Mouse (Mus musculus) neural tube, embryonic 13.5 days (tissue): ENCODE measurements around the gene Msi2. TPM values are rescaled to one million over a fixed set of nuclear protein-coding genes. Genes with fewer than 3 reads are reported as not detected.

Experiments
- ATAC-seq: fragments of 200-750 bp; cut with Nextera tagmentation; 2 replicates; pipeline ENCODE4 v1.8.0; 2017; ENCODE audit warnings: low read depth, mild to moderate bottlenecking, moderate TSS enrichment, moderate library complexity
- H3K27ac ChIP-seq: fragments of 300-500 bp; sonication (generic); replicated peaks from 2 replicates; pipeline ENCODE4 v1.5.1; 2015; ENCODE audit warnings: moderate library complexity, mild to moderate bottlenecking, inconsistent platforms
- H3K27me3 ChIP-seq: fragments of 300-500 bp; sonication (generic); 2 replicates; pipeline ENCODE4 v1.6.1; 2015; ENCODE audit warnings: mild to moderate bottlenecking, inconsistent platforms
- H3K36me3 ChIP-seq: fragments of 300-500 bp; sonication (generic); 2 replicates; pipeline ENCODE4 v1.6.1; 2015; ENCODE audit warnings: mild to moderate bottlenecking, inconsistent platforms
- H3K4me1 ChIP-seq: fragments of 300-500 bp; sonication (generic); replicated peaks from 2 replicates; pipeline ENCODE4 v1.6.1; 2015; ENCODE audit warnings: inconsistent platforms
- H3K4me2 ChIP-seq: fragments of 300-500 bp; sonication (generic); 2 replicates; pipeline ENCODE4 v1.6.1; 2015; ENCODE audit warnings: inconsistent platforms, mild to moderate bottlenecking, moderate library complexity
- H3K4me3 ChIP-seq: fragments of 300-500 bp; sonication (generic); 2 replicates; pipeline ENCODE4 v1.5.1; 2015; ENCODE audit warnings: mild to moderate bottlenecking, inconsistent platforms
- H3K9ac ChIP-seq: fragments of 300-500 bp; sonication (generic); 2 replicates; pipeline ENCODE4 v1.6.1; 2015; ENCODE audit warnings: moderate library complexity, mild to moderate bottlenecking, inconsistent platforms
- H3K9me3 ChIP-seq: fragments of 300-500 bp; sonication (generic); 2 replicates; pipeline ENCODE4 v1.6.1; 2016; ENCODE audit warnings: inconsistent platforms
- WGBS: fragments of 180-500 bp; shearing (Covaris S2); methylation state at CpG from one replicate; pipeline ENCODE4 v1.1.7; 2015; 5-methylcytosine and 5-hydroxymethylcytosine counted together
- polyA plus RNA-seq: library from polyadenylated mRNA; unstranded; fragments of >200 nt; fragmentation: Nextera tagmentation; extraction: Ambion mirVana; gene quantifications from 2 replicates; pipeline ENCODE4 v1.2.1, GENCODE M21; 2015

The Msi2 gene
- polyA plus RNA-seq, 1 experiment from 2014 or later = 20.9 TPM

DNA sequence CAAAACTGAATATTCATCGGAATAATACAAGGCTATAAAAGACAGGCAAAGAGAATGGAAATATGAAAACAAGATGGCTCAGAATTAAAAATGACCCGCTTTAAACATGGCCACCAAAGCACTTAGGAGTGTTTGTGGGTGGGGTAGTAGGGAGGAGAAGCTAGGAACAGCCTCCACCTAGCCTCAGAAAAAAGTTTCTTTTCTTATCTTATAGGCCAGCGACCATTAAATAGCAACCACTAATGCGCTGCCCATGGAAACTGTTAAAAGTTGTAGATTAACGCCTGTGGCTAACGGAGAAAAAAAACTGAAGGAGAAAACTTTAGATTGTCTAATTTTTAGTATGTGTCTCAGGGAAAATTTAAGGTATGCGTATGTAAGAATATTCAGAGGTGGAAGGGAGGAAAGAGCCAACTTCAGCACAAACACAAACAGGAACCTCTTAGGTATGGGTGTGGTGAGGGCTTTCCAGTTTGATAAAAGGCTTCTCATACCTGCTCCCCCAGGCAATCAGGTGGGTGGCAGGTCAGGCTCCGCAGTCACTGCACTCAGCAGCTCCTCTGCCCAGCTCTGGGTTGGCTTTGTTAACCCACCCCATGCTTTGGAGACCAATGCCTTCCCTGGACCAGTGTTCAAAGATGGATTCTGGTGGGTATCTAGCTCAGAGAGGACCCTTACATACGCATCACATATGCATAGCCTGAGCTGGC lies 298.5 kb downstream of the Msi2 start:
- H3K4me2 ChIP-seq = no peak overlapping the region
- WGBS = 88% methylated on average over 9 of the region's 9 CpGs
- no peak overlapping the region for H3K9ac ChIP-seq
- H3K4me1 ChIP-seq = peaks cover 76% of the 10 kb centered on the region
- H3K27ac ChIP-seq = no peak overlapping the region
- no peaks in the 10 kb centered on the region for H3K36me3 ChIP-seq
- no peak overlapping the region for H3K4me3 ChIP-seq
- no peaks in the 10 kb centered on the region for H3K9me3 ChIP-seq
- ATAC-seq = no peak
- no peaks in the 10 kb centered on the region for H3K27me3 ChIP-seq

DNA sequence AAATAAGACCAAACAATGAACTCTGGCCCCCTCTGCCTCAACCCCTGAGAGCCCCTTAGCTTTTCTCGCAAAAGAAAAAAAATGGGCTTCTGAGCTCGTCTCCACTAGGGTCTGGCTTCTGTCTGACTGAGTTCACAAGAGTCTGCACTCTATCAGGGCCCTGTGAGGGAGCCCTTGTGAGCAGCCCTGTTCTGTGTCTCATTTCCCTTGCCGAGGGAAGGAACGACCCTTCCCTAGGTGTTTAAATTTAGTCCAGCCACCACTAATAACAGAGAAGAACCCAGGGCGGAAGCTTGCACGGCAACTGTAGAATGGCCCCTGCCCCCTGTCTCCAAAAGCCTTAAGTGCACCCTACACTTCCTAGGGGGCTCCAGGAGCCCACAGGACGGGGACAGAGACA lies 299.2 kb downstream of the Msi2 start:
- no peak overlapping the region for H3K4me3 ChIP-seq
- WGBS = 56% methylated on average over 7 of the region's 7 CpGs
- H3K4me2 ChIP-seq = no peak overlapping the region
- no peaks in the 10 kb centered on the region for H3K36me3 ChIP-seq
- ATAC-seq = no peak
- H3K4me1 ChIP-seq = peaks cover 76% of the 10 kb centered on the region
- no peaks in the 10 kb centered on the region for H3K27me3 ChIP-seq
- peak overlapping the region; percentile 42; the same call in 1 of the 2 replicates for H3K27ac ChIP-seq
- no peak overlapping the region for H3K9ac ChIP-seq
- H3K9me3 ChIP-seq = no peaks in the 10 kb centered on the region

DNA sequence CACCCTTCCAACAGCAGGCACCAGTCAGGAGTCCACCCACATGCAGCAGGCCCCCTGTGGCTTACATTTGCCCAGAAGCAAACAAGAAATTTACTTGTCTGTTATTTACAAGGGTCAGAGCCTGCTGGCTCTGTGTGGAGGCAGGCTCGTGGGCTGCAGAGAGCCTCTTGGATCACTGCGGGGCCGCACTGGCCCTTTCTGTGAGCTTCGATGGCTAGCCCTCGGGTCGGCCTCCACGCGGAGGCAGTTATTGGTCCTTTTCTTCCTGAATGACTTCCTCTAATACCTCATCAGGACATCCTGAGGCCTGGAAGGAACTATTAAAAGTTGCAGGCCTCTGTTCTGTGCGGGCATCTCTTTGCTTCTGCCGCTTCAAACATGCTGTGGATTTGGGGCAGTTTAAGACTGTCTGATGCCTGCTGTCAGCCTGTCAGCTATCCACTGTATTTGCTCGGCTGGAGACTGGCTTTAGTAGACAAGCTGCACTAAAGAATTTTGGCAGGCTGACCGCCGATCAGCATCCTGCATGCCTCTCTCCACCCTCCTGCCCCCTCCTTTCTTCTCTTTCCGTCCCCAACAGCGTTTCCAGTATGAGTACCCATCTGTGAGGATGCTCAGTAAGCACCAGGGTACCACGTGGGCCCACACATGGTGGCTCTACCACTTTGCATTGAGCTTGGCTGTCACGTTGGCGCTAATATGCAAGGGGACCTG lies 304.0 kb downstream of the Msi2 start:
- Histone ChIP-seq H3K4me2 (no peak overlapping the region), H3K27ac (peak overlapping the region; percentile 61), H3K9me3 (no peaks in the 10 kb centered on the region), H3K9ac (peak overlapping the region; percentile 35), H3K4me1 (peaks cover 61% of the 10 kb centered on the region), H3K4me3 (no peak overlapping the region), H3K36me3 (no peaks in the 10 kb centered on the region), H3K27me3 (no peaks in the 10 kb centered on the region)
- WGBS = 29% methylated on average over 18 of the region's 18 CpGs
- peak; percentile 32 for ATAC-seq

DNA sequence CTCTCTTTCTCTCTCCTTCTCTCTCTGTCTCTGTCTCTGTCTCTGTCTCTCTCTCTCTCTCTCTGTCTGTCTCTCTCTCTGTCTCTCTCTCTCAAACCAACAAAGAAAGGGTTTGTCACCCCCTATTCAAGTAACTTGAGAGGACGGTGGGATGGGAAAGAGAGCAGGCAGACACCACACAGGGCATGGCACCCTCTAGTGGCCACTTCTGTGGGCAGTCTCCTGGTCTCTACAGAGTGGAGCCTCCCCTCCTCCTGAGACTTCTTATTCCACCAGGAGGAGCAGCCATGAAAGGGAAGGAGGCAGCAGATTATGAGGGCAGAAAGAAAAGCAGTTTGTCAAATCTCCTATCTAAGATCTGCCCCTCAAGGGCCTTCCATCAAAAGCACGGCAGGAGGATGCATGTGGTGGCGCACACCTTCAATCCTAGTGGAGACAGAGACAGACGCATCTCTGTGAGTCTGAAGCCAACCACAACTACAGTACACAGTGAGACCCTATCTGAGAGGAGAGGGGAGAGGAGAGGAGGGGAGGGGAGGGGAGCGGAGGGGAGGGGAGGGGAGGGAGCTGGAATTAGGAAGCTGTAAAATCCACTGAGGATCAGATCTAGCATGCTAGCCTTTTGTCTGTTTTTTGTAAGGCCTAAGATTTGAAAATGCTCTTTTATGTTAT lies 305.8 kb downstream of the Msi2 start:
- Histone ChIP-seq H3K27me3 (no peaks in the 10 kb centered on the region), H3K4me3 (no peak overlapping the region), H3K9me3 (no peaks in the 10 kb centered on the region), H3K9ac (no peak overlapping the region), H3K4me2 (no peak overlapping the region), H3K36me3 (no peaks in the 10 kb centered on the region), H3K4me1 (peaks cover 64% of the 10 kb centered on the region), H3K27ac (peak overlapping the region; percentile 61)
- WGBS = 28% methylated on average over 4 of the region's 5 CpGs
- no peak for ATAC-seq

DNA sequence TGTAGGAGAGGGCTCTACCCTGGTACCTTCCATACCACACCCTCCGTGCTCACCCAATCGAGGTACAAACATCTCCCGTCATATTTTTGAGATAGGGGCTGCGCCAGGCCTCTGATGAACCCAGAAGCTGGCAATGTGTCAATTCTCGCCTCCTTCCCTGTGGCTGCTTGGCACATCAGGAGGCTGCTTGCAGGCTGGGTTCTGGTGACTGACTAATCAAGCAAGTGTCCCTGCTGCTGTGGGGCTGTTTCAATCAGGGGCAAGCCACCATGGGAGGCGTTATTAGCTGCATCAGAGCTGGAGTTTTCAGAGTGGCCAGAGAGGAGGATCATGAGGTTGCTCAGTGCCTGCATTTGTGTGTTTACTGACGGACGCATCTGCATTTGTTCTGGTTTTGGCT lies 310.0 kb downstream of the Msi2 start:
- no peak for ATAC-seq
- peak overlapping the region; percentile 54; the same call in 1 of the 2 replicates for H3K27ac ChIP-seq
- no peak overlapping the region for H3K4me3 ChIP-seq
- H3K4me1 ChIP-seq = peaks cover 77% of the 10 kb centered on the region
- H3K36me3 ChIP-seq = no peaks in the 10 kb centered on the region
- H3K27me3 ChIP-seq = no peaks in the 10 kb centered on the region
- 76% methylated on average over 8 of the region's 8 CpGs for WGBS
- no peak overlapping the region for H3K9ac ChIP-seq
- H3K4me2 ChIP-seq = no peak overlapping the region
- H3K9me3 ChIP-seq = no peaks in the 10 kb centered on the region

DNA sequence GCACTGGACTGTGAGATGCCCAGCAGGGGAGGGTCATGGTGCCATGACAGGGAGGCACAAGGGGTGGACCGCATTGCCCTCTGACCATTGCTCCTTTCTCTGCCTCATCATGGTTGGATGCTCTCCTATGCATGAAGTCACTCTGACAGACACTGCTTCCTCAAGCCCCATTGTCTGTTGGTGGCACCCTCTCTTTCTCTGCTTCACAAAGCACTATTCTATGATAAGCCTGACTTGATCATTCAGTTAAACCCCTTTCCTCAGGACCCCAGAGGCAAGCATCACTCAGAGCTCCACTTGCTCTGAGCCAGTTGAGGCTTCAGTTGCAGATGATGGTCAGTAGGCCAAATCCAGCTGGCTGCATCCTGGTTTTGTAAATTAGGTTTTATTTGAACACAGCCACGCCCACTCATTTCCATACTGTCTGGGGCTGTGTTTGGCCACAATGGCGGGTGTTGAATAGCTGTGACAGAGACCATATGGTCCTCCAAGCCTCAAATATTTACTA lies 311.9 kb downstream of the Msi2 start:
- WGBS = 20% methylated on average over 3 of the region's 3 CpGs
- Histone ChIP-seq H3K4me1 (peaks cover 77% of the 10 kb centered on the region), H3K4me2 (no peak overlapping the region), H3K4me3 (no peak overlapping the region), H3K9ac (no peak overlapping the region), H3K27me3 (no peaks in the 10 kb centered on the region), H3K36me3 (no peaks in the 10 kb centered on the region), H3K27ac (peak overlapping the region; percentile 90), H3K9me3 (no peaks in the 10 kb centered on the region)
- ATAC-seq = peak; percentile 11; the same call in 1 of the 2 replicates

DNA sequence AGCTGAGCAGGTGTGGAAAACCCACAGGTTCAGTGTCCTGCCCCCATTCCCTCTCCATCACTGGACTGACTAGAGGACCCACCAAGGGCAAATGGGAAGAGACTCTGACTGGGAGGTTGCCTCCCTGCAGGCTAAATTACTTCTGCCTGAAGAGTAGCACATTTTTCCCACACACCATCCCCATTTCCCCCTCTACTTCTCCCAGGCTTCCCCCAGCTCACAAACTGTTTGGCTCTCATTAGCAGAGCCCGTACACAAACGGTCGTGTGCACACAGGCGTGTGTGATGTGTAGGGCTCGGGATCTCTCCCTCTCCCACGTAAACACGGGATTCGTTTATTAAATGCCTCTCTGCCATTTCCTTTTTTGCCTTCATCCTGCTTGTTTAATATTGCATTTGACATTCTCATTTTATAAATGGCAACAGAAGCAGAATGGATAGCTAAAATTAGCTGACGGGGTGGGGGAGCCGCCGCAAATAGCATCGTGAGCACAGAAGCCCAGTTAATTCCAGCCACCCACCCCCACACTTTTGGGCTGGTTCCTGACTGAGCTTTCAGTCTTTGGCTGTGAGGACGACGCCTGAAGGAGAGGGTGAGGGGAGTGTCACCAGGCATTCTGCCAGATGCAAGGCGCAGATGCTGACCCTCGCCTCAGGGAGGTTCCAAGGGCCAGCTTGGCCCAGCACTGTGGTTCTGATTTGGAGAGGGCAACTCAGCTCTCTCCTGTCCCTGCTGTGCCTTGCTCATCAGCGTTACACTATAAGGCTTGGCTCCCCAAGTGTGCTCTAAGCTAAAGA lies 313.3 kb downstream of the Msi2 start:
- peak overlapping the region; percentile 90 for H3K27ac ChIP-seq
- H3K4me2 ChIP-seq = peak overlapping the region; percentile 30
- peaks cover 89% of the 10 kb centered on the region for H3K4me1 ChIP-seq
- H3K9me3 ChIP-seq = no peaks in the 10 kb centered on the region
- 21% methylated on average over 17 of the region's 17 CpGs for WGBS
- no peaks in the 10 kb centered on the region for H3K36me3 ChIP-seq
- H3K4me3 ChIP-seq = no peak overlapping the region
- ATAC-seq = peak; percentile 66
- no peaks in the 10 kb centered on the region for H3K27me3 ChIP-seq
- peak overlapping the region; percentile 41 for H3K9ac ChIP-seq

DNA sequence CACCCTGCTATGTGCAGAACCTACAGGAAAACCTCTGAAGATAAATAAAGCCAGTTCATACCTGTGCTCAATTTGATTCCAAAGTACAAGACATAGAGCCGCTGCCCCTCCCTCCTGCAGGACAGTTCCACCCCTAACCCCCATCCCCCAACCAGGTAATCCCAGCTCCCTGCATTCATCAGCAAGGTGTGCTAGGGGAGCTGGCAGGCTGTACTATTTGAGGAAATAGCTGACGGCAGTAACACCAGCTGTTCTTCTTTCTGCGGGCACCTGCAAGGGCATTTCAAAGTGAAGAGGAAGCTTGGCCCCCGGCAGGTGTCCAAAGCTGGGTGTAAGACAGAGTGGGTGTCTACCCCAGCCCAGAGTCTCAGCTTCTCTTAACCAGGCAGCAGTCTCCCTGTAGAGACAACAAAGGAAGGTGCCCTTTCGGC lies 314.1 kb downstream of the Msi2 start:
- H3K27me3 ChIP-seq = no peaks in the 10 kb centered on the region
- peak overlapping the region; percentile 41 for H3K9ac ChIP-seq
- H3K4me3 ChIP-seq = no peak overlapping the region
- H3K36me3 ChIP-seq = no peaks in the 10 kb centered on the region
- peaks cover 93% of the 10 kb centered on the region for H3K4me1 ChIP-seq
- ATAC-seq = peak; percentile 28; the same call in 1 of the 2 replicates
- H3K27ac ChIP-seq = peak overlapping the region; percentile 90
- 0 out of 2 replicates have a peak overlapping the region, but pooled peaks have one; percentile 30 for H3K4me2 ChIP-seq
- WGBS = 55% methylated on average over 5 of the region's 5 CpGs
- no peaks in the 10 kb centered on the region for H3K9me3 ChIP-seq

DNA sequence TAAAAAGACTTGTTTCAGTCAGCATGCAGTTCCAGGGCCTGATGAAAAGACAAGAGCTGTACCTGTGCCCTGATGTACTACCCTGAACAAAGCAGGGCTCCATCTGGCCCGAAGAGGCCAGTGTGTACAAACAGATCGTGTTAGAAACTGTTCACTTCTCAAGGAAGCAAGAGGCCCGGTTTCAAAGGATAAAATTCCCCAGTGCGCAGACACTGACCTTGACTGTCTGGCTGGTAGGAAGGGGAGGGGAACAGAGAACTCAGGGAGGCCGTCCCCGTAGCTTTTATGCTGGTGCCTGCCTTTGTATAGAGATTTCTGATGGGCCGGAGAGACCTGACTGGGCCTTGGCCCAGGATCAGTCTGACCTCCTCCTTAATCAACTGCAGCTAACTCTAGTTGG lies 316.0 kb downstream of the Msi2 start:
- H3K27me3 ChIP-seq = no peaks in the 10 kb centered on the region
- peak overlapping the region; percentile 90 for H3K27ac ChIP-seq
- H3K4me3 ChIP-seq = no peak overlapping the region
- H3K9me3 ChIP-seq = no peaks in the 10 kb centered on the region
- no peaks in the 10 kb centered on the region for H3K36me3 ChIP-seq
- ATAC-seq = no peak
- H3K4me1 ChIP-seq = peaks cover 81% of the 10 kb centered on the region
- no peak overlapping the region for H3K4me2 ChIP-seq
- 30% methylated on average over 7 of the region's 7 CpGs for WGBS
- 0 out of 2 replicates have a peak overlapping the region, but pooled peaks have one; percentile 2 for H3K9ac ChIP-seq

DNA sequence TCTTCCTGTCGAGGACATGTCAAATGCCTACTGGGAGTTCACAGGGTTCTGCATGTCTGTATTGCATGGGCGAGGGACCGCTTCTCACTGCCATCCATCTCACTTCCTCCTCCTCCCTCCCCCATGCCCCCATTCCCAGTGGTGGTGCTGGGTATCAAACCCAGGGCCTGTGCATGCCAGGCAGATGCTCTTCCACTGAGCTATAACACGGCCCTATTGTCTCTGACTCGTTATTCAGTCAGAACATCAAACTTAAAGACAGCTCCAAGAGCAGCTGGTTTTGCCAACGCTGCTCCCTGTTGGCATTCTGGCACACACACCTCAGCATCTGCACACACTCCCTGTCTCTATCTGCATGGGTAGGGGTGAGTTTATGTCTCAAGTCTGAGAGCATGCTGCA lies 317.0 kb downstream of the Msi2 start:
- ATAC-seq = no peak
- Histone ChIP-seq H3K27ac (peak overlapping the region; percentile 90), H3K4me3 (no peak overlapping the region), H3K36me3 (no peaks in the 10 kb centered on the region), H3K27me3 (no peaks in the 10 kb centered on the region), H3K9me3 (no peaks in the 10 kb centered on the region), H3K9ac (no peak overlapping the region), H3K4me2 (no peak overlapping the region), H3K4me1 (peaks cover 71% of the 10 kb centered on the region)
- WGBS = 35% methylated on average over 6 of the region's 6 CpGs

DNA sequence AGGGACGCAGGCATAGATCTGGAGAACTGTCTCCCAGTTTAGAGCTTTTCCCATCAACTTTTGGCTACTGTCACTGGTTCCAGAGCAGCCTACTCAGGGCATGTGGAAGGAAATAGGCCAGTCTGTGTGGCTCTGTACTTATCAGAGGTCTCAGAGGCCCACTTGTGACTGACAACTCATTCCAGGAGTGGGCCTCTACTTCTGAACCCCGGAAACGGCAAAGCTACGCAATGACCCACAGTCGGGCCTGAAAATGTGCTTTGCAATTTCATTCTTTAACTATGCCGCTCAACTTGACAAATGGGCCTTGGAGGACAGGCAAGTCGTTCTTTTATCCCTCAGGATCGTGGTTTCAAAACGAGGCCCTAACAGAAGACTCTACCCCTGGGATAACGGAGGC lies 317.4 kb downstream of the Msi2 start:
- H3K27ac ChIP-seq = peak overlapping the region; percentile 90
- H3K36me3 ChIP-seq = no peaks in the 10 kb centered on the region
- 68% methylated on average over 10 of the region's 10 CpGs for WGBS
- no peak overlapping the region for H3K9ac ChIP-seq
- H3K27me3 ChIP-seq = no peaks in the 10 kb centered on the region
- ATAC-seq = no peak
- no peak overlapping the region for H3K4me3 ChIP-seq
- H3K4me1 ChIP-seq = peaks cover 68% of the 10 kb centered on the region
- H3K9me3 ChIP-seq = no peaks in the 10 kb centered on the region
- H3K4me2 ChIP-seq = no peak overlapping the region
